Mouse (Mus musculus) frontal cortex, postnatal 14 days (tissue): ENCODE results near the gene Gfod2.
A peak's percentile ranks its signal among the peaks of the same experiment; 100 is the strongest.

ENCODE experiments used
- DNase-seq, 2 experiments: peaks; one replicate each; pipeline ENCODE4 v3.0.0; 2022; ENCODE audit warnings: low spot score in 2 of 2

Gfod2 gene

DNA sequence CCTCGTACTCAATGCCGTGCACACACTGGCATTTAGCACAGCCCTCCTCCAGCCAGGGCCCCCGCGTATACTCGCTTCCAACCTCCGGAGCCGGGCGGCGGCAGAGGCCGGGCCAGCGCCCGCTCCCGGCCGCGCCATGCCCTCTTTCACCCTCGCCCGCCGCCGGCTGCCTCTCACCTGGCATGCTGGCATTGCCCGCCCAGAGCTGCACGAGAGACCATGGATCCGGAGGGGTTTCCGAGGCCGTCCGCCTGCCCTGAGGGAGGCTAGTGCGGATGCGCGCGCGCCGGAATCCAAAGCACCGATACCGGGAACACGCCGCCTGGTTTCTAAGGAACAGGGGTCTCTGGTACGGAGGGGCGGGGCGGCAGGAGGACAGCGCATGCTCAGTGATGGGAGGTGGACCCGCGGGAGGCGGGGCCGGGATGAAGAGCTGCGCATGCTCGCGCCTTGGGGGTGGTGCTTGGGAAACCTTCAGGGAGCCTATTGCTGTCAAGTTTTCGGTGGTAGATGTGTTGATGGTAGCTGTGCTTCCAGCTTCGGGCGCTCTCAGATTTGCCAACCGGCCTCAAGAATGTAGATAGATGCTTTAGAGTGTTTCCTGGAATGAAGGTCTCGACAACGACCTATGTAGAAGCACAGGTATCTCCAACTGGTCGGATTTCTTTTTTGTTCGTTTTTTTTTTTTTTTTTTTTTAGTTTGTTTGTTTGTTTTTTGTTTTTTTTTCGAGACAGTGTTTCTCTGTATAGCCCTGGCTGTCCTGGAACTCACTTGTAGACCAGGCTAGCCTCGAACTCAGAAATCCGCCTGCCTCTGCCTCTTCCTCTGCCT, at the start of gene Gfod2:
Gene Gfod2, minus strand, starts transcription at position 388 of the 832 bp plus-strand sequence.
- DNase-seq: peak; percentile 94 to 96

DNA sequence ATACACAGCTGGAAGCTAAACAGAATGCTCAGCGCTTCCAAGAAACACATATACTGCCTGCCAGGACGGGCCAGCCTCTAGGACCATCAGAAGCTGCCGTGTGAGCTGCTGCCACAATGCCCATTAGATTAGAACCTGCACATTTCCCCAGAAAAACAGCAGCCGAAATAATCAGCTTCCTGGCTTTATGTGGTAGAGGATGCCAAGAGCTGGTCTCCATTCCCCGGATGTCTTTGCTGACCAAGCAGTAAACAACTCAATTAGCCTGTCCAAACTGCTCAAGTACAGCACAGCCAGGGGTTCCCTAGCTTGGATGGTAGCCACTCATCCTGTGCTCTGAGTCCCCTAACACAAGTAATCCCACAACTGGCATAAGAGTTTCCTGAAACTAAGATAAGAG, 49.3 kb upstream of the Gfod2 start:
- no peak for DNase-seq

GRCm38 (mm10) chr8:105805964-105806363, 47.5 kb upstream of the Gfod2 start:
- DNase-seq: no peak

- DNase-seq: no peak
These were observed 46.9 kb upstream of the Gfod2 start for GRCm38 (mm10) chr8:105805346-105805745.

- no peak for DNase-seq
These were observed 46.3 kb upstream of the Gfod2 start for GRCm38 (mm10) chr8:105804797-105805196.

DNA sequence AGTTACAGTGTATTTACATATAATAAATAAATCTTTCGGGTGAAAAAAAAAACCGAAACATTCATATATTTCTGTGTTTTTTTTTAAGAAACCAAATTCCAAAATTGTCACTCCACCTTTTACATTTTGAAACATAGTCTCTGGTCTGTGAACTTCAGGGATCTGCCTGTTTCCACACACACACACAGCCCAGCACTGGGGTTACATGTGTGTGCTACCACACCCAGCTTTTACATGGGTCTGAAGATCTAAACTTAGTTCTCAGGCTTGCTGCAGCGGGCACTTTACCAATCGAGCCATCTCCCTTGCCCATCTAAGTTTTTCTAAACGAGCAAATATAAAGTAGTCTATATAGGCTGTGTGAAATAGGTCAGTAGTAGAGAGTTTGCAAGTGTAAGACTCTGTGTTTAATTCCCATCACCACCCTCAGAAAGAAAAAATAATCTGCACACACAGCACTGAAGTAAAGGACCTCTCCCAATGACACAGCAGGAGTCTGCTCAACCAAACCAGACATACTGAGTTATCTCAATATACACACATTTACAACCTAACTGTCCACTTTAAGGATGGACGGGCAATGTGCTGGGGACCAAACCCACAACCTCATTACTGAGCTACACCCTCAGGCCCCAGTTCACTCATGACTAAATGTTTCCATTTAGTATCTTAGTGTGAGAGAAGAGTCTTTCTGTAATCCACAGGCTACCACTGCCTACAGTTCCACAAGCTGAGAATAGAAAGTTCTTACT, 42.9 kb upstream of the Gfod2 start:
- no peak for DNase-seq

DNA sequence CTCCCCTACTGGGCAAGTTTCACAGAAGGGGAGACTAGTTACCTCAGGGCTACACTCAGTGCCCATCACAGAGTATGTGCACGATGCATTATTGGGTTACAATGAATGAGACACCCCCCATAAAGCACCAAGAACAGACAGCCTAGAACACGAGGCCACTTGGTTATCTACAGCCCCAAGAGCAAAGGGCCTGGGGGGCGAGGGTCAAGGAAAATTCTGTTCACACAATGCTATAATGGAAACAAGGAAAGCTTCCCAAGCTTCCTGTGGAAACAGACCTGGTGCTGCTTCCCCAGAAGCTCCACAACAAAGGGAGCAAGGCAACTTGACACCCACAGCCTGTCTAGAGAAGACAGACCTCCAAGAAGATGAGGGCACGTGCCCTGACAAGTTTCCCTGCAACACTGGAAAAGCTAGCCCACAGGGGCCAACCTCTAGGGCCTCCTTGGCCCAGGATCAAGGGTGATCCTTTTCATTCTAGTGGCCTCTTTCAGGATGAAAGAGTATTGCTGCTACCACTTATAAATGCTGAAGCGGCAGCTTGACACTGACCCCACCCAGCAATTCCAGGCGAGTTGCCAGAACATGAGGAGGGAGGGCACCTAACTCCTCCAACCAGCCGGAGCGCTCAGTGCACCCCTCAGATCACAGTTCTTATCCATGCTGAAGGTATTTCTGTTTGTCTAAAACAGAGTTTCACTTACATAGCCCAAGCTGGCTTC, 40.8 kb upstream of the Gfod2 start:
- peak; percentile 22 to 33 for DNase-seq

DNA sequence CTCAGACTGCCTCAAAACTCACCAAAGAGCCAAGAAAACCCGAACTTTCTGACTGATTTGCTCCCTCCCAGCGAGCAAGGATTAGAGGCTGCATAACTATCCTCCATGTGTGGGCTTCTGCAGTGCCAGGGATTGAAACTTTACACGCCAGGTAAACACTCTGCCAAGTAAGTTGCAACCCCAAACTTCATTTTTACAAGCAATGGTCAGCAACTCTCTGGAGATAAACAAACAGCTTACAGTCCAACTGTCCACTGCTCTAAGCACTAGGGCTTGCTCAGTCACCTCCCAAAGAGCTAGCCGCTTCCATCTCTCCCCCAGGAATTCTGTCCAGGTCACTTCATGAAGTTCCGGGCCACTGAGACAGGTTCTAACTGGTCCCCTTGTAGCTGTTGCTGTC, 39.9 kb upstream of the Gfod2 start:
- no peak for DNase-seq

DNA sequence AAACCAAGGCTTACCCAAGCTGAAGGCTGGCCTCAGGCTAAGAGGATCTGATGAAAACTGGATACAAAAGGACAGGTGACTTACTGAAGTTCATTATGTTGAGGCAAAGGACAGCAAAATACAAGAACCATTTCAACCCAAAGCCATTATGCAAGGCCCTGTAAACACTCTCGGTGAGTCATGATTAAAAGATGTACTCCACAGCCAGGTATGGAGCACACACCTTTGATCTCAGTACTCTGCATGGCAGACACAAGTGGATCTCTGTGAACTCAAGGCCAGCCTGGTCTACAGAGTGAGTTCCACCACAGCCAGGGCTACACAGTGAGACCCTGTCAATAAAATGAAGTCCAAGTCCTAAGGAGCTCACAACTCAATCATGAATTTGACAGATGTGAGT, 37.3 kb upstream of the Gfod2 start:
- no peak for DNase-seq

- no peak for DNase-seq
These were observed 35.6 kb upstream of the Gfod2 start for GRCm38 (mm10) chr8:105794009-105794598.

- DNase-seq: no peak
These were observed 34.9 kb upstream of the Gfod2 start for GRCm38 (mm10) chr8:105793331-105793730.

DNA sequence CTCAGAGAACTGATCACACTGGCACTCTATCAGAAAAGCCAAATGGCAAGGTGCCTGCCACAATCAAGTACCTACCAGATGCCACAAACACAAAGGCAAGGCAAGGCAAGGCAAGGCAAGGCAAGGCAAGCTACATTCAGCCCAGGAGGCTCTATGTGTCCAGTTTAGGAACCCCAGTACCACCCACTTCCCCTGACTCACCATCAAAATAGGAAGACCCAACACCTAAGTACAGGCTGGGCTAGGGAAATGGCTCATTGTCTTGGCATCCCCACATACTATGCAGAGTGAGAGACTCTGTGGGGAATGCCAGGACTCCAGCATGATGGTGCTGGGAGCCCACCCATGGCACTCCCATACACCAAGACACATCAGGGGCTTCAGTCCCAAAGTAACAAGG, 31.2 kb upstream of the Gfod2 start:
- DNase-seq: no peak

DNA sequence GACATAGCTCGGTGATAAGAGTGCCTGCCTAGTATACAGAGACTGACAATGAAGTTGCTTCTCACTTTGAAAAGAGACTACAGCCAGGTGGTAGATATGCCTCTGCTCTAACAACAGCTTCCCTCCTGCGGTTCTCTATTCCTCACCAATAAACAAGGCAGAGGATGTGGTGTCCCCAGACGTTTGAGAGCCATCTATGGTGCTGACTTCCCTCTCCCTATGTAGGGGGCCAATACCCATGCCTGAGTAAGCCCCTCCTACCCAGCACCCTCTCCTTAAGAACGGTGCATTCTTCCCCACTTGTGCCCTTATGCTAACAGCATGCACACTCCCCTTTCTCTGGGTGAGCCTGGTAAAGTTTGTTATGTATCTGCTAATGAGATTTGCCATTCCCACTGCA, 30.5 kb upstream of the Gfod2 start:
- DNase-seq: no peak

DNA sequence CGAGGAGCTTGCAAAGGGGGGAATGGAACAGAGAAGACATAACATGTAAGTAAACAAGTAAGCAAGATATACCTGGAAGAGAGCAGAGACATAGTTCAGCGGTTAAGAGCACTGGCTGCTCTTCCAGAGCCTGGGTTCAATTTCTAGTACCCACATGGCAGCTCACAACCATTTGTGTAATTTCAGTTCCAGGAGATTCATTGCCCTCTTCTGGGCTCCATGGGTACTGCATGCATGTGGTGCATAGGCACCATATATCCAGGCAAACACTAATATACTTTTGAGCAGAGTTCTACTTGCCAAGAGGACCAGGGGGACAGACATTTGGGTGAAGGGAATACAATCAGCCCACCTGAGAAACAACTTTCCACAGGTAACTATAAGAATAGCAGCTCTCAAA, 29.8 kb upstream of the Gfod2 start:
- no peak for DNase-seq

DNA sequence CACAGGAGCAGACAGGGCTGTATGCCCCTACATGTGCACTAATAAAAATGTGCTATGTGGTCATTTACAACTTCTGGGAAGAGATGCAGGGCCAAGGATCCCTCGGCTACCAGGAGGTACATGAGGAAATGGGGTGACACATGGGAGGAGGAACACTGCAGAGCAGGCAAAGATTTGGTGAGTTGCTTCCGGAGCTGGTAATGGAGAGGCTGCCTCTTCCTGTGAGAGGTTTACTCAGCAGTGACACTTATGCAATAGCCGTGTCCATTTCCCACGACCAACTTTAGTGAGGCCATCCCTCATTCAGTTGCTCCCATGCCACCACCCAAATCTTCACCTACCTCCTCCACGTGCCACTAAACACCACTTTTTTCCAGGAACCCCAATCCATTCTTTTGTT, 21.8 kb upstream of the Gfod2 start:
- no peak for DNase-seq

- no peak for DNase-seq
These were observed 19.4 kb upstream of the Gfod2 start for GRCm38 (mm10) chr8:105777833-105778232.

DNA sequence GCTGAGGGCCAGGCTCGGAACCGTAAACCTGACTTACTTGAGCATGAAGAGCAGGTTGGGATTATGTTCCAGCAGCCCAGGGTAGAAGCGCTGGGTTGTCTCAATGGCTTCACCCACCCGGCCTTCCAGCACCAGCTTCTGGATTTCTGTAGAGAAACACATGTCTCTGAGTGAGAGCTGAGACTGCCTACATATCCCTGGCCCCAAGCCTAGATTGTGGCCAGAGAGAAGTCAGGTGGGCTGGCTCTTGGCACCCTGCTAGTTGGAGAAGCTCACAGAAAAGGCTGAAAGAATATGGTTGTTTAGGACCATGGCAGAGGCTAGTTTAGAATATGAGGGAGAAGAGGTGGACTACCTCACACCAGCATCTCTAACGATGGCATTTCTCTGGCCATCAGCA, 16.0 kb upstream of the Gfod2 start:
- DNase-seq: no peak

DNA sequence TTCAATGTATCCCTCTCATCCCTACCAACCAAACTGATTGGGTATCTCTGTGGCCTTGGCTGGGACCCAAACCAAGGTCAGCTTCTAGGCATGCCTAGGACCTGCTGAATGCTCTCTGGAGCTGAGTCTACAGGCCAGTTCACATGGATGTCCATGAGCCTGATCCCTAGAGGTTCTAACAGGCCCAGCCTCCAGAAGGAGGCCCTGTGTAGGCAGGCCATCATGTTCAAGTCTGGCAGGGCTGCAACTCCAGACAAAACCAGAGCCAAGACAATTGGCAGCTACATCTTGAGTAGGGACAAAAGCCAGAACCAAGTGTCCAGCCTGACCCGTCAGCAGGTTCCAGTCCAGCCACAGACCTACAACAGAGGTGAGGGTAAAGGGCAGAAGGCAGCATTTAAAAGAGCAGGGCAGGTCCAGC, 15.0 kb upstream of the Gfod2 start:
- DNase-seq: no peak

- DNase-seq: no peak
These were observed 13.1 kb upstream of the Gfod2 start for GRCm38 (mm10) chr8:105771398-105772175.

GRCm38 (mm10) chr8:105770609-105771008, 12.1 kb upstream of the Gfod2 start:
- DNase-seq: no peak
